Mouse (Mus musculus) cerebellum, postnatal 10 days (tissue): Measurements from ENCODE around the gene Cox5b.

ENCODE experiments used
- DNase-seq, 2 experiments: peaks; one replicate each; pipeline ENCODE4 v3.0.0; 2021; ENCODE audit warnings: mixed read lengths in 2 of 2

Gene Cox5b

GRCm38 (mm10) chr1:36690671-36691235, 496 bp upstream of the Cox5b start:
- no peak for DNase-seq

- no peak for DNase-seq
Observed at GRCm38 (mm10) chr1:36694871-36695270, 3.6 kb downstream of the Cox5b start.

- no peak for DNase-seq
Observed at GRCm38 (mm10) chr1:36696411-36696810, 5.2 kb downstream of the Cox5b start.

- no peak for DNase-seq
Observed at GRCm38 (mm10) chr1:36697030-36697429, 5.8 kb downstream of the Cox5b start.

GRCm38 (mm10) chr1:36707166-36707565, 15.9 kb downstream of the Cox5b start:
- DNase-seq, result peak in 1 of 2 experiments; percentile 13

GRCm38 (mm10) chr1:36707797-36708196, 16.5 kb downstream of the Cox5b start:
- DNase-seq, result peak in 1 of 2 experiments; percentile 16

GRCm38 (mm10) chr1:36708626-36709025, 17.4 kb downstream of the Cox5b start:
- DNase-seq, result peak in 1 of 2 experiments; percentile 13

- DNase-seq, result peak; percentile 59 to 66
Observed at GRCm38 (mm10) chr1:36709055-36709853, 18.0 kb downstream of the Cox5b start.

GRCm38 (mm10) chr1:36709854-36710280, 18.6 kb downstream of the Cox5b start, which contains the start of gene 4933424G06Rik:
TSS of gene 4933424G06Rik (plus strand) at chr1:36710149.
- DNase-seq, result peak; percentile 99 to 100

GRCm38 (mm10) chr1:36711104-36711503, 19.9 kb downstream of the Cox5b start:
- DNase-seq, result no peak

GRCm38 (mm10) chr1:36714311-36714710, 23.1 kb downstream of the Cox5b start, which contains the start of gene Actr1b:
TSS of gene Actr1b (minus strand) at chr1:36714422.
- DNase-seq, result no peak

- no peak for DNase-seq
Observed at GRCm38 (mm10) chr1:36718786-36719185, 27.5 kb downstream of the Cox5b start.

GRCm38 (mm10) chr1:36723146-36724056, 32.2 kb downstream of the Cox5b start:
- no peak for DNase-seq

GRCm38 (mm10) chr1:36724057-36724431, 32.8 kb downstream of the Cox5b start:
- DNase-seq, result no peak

- DNase-seq, result peak; percentile 92 to 94
Observed at GRCm38 (mm10) chr1:36737300-36737699, 46.1 kb downstream of the Cox5b start.

- DNase-seq, result no peak
Observed at GRCm38 (mm10) chr1:36739231-36739630, 48.0 kb downstream of the Cox5b start.

- DNase-seq, result no peak
Observed at GRCm38 (mm10) chr1:36743046-36743445, 51.8 kb downstream of the Cox5b start.
